Mouse (Mus musculus) macrophage (primary cell): ENCODE data around the gene Rpl10l. TPM values are rescaled to one million over a fixed set of nuclear protein-coding genes. Genes with fewer than 3 reads are reported as not detected.

Experiments used
- H3K27ac ChIP-seq: fragments of 350-480 bp; formaldehyde crosslinking; 2 replicates; pipeline ENCODE4 v1.9.0; 2021
- H3K36me3 ChIP-seq: fragments of 350-480 bp; formaldehyde crosslinking; 2 replicates; pipeline ENCODE4 v1.9.0; 2021; ENCODE audit errors: inconsistent target
- H3K4me3 ChIP-seq: fragments of 350-480 bp; formaldehyde crosslinking; 2 replicates; pipeline ENCODE4 v1.9.0; 2021; ENCODE audit errors: inconsistent target
- H3K79me2 ChIP-seq: fragments of 350-480 bp; formaldehyde crosslinking; 2 replicates; pipeline ENCODE4 v1.9.0; 2021; ENCODE audit errors: inconsistent target
- WGBS: methylation state at CpG from one replicate; pipeline ENCODE4 v1.1.7; 2026; ENCODE audit warnings: inconsistent platforms; ENCODE audit not compliant: missing documents; 5-methylcytosine and 5-hydroxymethylcytosine counted together
- polyA plus RNA-seq: library from polyadenylated mRNA; stranded (reverse); fragments of 250-400 nt; gene quantifications from 3 replicates; pipeline ENCODE4 v1.2.4, GENCODE M21; 2018; ENCODE audit warnings: inconsistent platforms
- total RNA-seq, 78 experiments: library from RNA; depleted of rRNA; stranded (reverse); fragments of 250-400 nt; gene quantifications; 1 replicate in 9 of 78; 2 replicates in 24 of 78; 3 replicates in 43 of 78; 4 replicates in 2 of 78; pipeline ENCODE4 v1.2.4; 2018; ENCODE audit warnings: inconsistent platforms in 56 of 78

The Rpl10l gene
- total RNA-seq (2018; cell fraction: chromatin; rRNA removed): not detected
- not detected for total RNA-seq (2018; cell fraction: cytosol; rRNA removed)
- total RNA-seq (2018; cell fraction: nucleus; rRNA removed): not detected
- polyA plus RNA-seq: not detected in 3 replicates

DNA sequence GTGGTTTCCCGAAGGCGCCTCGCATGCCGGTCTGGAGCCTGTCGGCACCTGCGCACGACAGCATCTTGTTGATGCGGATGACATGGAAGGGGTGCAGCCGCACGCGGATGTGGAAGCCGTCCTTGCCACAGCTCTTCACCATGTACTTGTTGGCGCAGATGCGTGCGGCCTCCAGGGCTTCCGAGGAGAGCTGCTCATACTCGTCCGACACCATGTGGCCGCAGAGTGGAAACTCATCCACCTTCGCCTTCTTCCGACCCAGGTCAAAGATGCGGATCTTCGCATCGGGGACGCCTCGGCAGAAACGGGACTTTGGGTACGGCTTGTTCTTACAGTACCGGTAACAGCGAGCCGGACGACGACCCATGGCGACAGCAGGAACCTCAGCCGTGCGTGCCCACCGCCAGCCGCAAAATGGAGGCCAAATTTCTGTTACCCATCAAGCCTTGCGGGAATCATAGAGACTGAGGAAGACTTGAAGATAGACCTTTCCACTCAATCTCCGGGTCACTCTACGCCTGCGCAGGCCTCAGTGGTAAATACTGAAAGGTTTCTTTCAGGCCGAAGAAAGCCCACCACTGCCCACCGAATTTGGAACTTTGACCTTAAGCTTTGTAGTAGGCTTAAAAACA is at the start of gene Rpl10l:
Gene Rpl10l, minus strand, starts transcription at position 411 of the 632 bp plus-strand sequence.
- Histone ChIP-seq H3K4me3 (no peak within 1 kb of the TSS), H3K27ac (no peak within 1 kb of the TSS), H3K36me3 (no peaks in the 10 kb centered on the region), H3K79me2 (no peaks in the 10 kb centered on the region)
- 95% methylated on average over 33 of the region's 44 CpGs for WGBS

DNA sequence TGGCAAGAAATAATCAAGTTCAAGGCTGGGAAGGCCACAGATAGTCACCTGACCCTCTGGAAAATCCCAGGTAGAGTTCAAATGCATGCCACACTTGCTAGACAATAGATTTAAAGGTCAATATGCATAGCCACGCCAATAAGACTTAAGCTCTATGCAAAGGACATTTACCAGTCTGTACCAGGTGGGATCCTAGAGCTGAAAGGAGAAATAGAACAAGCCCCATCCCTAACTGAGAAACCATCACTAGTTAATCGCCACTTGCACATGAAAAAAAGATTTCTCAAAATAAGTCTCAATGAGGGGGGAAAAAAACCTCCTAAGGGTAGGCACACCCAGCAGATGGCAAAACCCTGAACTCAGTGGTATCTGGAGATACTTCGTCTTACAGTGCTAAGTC is 8.3 kb downstream of the Rpl10l start:
- Histone ChIP-seq H3K36me3 (no peaks in the 10 kb centered on the region), H3K79me2 (no peaks in the 10 kb centered on the region), H3K4me3 (no peak overlapping the region), H3K27ac (no peak overlapping the region)
- WGBS: 85% methylated on average over 3 of the region's 3 CpGs

GRCm38 (mm10) chr12:66245461-66246099 is 38.6 kb downstream of the Rpl10l start:
- Histone ChIP-seq H3K4me3 (no peak overlapping the region), H3K27ac (no peak overlapping the region), H3K79me2 (no peaks in the 10 kb centered on the region), H3K36me3 (no peaks in the 10 kb centered on the region)
- WGBS: 93% methylated on average over 6 of the region's 6 CpGs

DNA sequence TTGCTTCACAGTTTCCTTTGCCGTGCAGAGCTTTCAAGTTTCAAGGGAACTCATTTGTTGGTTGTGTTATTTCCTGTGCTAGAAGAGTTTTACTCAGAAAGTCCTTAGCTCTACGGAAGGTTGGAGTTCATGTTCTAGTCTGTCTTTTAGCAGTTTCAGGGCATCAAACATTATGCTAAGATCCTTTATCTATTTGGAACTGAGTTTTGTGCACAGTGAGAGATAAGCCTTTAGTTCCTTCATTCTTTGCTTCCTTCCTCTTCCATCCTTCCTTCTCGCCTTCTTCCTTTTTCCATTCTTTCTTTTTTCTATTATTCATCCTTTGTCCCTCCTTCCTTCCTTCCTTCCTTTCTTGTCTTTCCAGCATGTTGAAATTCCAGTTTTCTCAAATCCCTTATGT is 50.0 kb downstream of the Rpl10l start:
- no peak overlapping the region for H3K27ac ChIP-seq
- H3K79me2 ChIP-seq: no peaks in the 10 kb centered on the region
- WGBS: 47% methylated on average over 3 of the region's 3 CpGs
- no peak overlapping the region for H3K4me3 ChIP-seq
- no peaks in the 10 kb centered on the region for H3K36me3 ChIP-seq
